Mouse (Mus musculus): ENCODE data around the gene Nemp1. TPM values are rescaled to one million over a fixed set of nuclear protein-coding genes. Genes with fewer than 3 reads are reported as not detected.
A peak's percentile ranks its signal among the peaks of the same experiment; 100 is the strongest.

The Nemp1 gene
- polyA plus RNA-seq, 2 experiments: 5.5 to 5.6 TPM

GRCm38 (mm10) chr10:127721671-127722418 lies 55.1 kb downstream of the Nemp1 start:
- no peak for ATAC-seq (ENCODE audit: insufficient read depth)
- DNase-seq (ENCODE audit: low read depth in 3 of 3, low spot score in 3 of 3): no peak
- Histone ChIP-seq H3K4me1 (replicated peaks; ENCODE audit: control insufficient read depth in 2 of 2, insufficient read depth in 2 of 2, low read length in 1 of 2) (peaks cover 0 to 7% of the 10 kb centered on the region in 2 experiments; a peak in 2 of 4 replicates), H3K27me3 (ENCODE audit: control insufficient read depth, insufficient read depth, low read length) (peaks cover 17% of the 10 kb centered on the region), H3K4me2 (ENCODE audit: low read depth) (no peak overlapping the region), H3K27ac (no peak overlapping the region), H3K9me3 (ENCODE audit: control insufficient read depth, low read length) (no peaks in the 10 kb centered on the region), H3K9ac (replicated peaks) (no peak overlapping the region), H3K36me3 (replicated peaks; ENCODE audit: control insufficient read depth, insufficient read depth, low read depth) (no peaks in the 10 kb centered on the region), H3K4me3 (ENCODE audit: insufficient read depth in 1 of 2, low read depth in 2 of 2, low read length in 2 of 2) (no peak overlapping the region)
- TF ChIP-seq CTCF (IDR thresholded peaks at IDR 0.05; ENCODE audit: low read depth) (no peak), EP300 (IDR thresholded peaks at IDR 0.05; ENCODE audit: low read depth) (no peak)
- WGBS (ENCODE audit: insufficient replicate concordance): 28% methylated on average over 20 of the region's 20 CpGs

GRCm38 (mm10) chr10:127724178-127724577 lies 57.5 kb downstream of the Nemp1 start, which contains the start of gene Tac2:
Gene Tac2, plus strand, starts transcription at chr10:127724478.
- peaks cover 13 to 24% of the 10 kb centered on the region in 2 experiments for H3K4me1 ChIP-seq (replicated peaks; ENCODE audit: control insufficient read depth in 2 of 2, insufficient read depth in 2 of 2, low read length in 1 of 2)
- ATAC-seq (ENCODE audit: insufficient read depth): no peak
- DNase-seq (ENCODE audit: low read depth in 3 of 3, low spot score in 3 of 3): no peak
- TF ChIP-seq CTCF (IDR thresholded peaks at IDR 0.05; ENCODE audit: low read depth) (no peak), EP300 (IDR thresholded peaks at IDR 0.05; ENCODE audit: low read depth) (no peak)
- no peak within 1 kb of the TSS for H3K27ac ChIP-seq
- H3K9ac ChIP-seq (replicated peaks): no peak within 1 kb of the TSS; the same call in 1 of the 2 replicates
- peak within 1 kb of the TSS in 1 of 2 experiments; percentile 7; a peak in 1 of 4 replicates for H3K4me3 ChIP-seq (ENCODE audit: insufficient read depth in 1 of 2, low read depth in 2 of 2, low read length in 2 of 2)
- WGBS (ENCODE audit: insufficient replicate concordance): 69% methylated on average over 3 of the region's 3 CpGs
- no peaks in the 10 kb centered on the region for H3K36me3 ChIP-seq (replicated peaks; ENCODE audit: control insufficient read depth, insufficient read depth, low read depth)
- peak within 1 kb of the TSS; percentile 32 for H3K4me2 ChIP-seq (ENCODE audit: low read depth)
- H3K9me3 ChIP-seq (ENCODE audit: control insufficient read depth, low read length): no peaks in the 10 kb centered on the region
- H3K27me3 ChIP-seq (ENCODE audit: control insufficient read depth, insufficient read depth, low read length): peaks cover 17% of the 10 kb centered on the region

GRCm38 (mm10) chr10:127725136-127725535 lies 58.4 kb downstream of the Nemp1 start:
- Histone ChIP-seq H3K27me3 (ENCODE audit: control insufficient read depth, insufficient read depth, low read length) (peaks cover 17% of the 10 kb centered on the region), H3K4me3 (ENCODE audit: insufficient read depth in 1 of 2, low read depth in 2 of 2, low read length in 2 of 2) (peak overlapping the region in 1 of 2 experiments; percentile 7; a peak in 1 of 4 replicates), H3K36me3 (replicated peaks; ENCODE audit: control insufficient read depth, insufficient read depth, low read depth) (no peaks in the 10 kb centered on the region), H3K4me1 (replicated peaks; ENCODE audit: control insufficient read depth in 2 of 2, insufficient read depth in 2 of 2, low read length in 1 of 2) (peaks cover 23 to 34% of the 10 kb centered on the region in 2 experiments), H3K9me3 (ENCODE audit: control insufficient read depth, low read length) (no peaks in the 10 kb centered on the region), H3K4me2 (ENCODE audit: low read depth) (peak overlapping the region; percentile 32), H3K27ac (no peak overlapping the region), H3K9ac (replicated peaks) (no peak overlapping the region; the same call in 1 of the 2 replicates)
- 68% methylated on average over 4 of the region's 4 CpGs for WGBS (ENCODE audit: insufficient replicate concordance)
- TF ChIP-seq CTCF (IDR thresholded peaks at IDR 0.05; ENCODE audit: low read depth) (no peak), EP300 (IDR thresholded peaks at IDR 0.05; ENCODE audit: low read depth) (no peak)
- no peak for DNase-seq (ENCODE audit: low read depth in 3 of 3, low spot score in 3 of 3)
- ATAC-seq (ENCODE audit: insufficient read depth): peak; percentile 69

- H3K9me3 ChIP-seq (ENCODE audit: control insufficient read depth, low read length): no peaks in the 10 kb centered on the region
- no peak overlapping the region for H3K4me2 ChIP-seq (ENCODE audit: low read depth)
- H3K9ac ChIP-seq (replicated peaks): no peak overlapping the region
- peaks cover 44 to 53% of the 10 kb centered on the region in 2 experiments for H3K4me1 ChIP-seq (replicated peaks; ENCODE audit: control insufficient read depth in 2 of 2, insufficient read depth in 2 of 2, low read length in 1 of 2)
- no peaks in the 10 kb centered on the region; the same call in 1 of the 2 replicates for H3K27me3 ChIP-seq (ENCODE audit: control insufficient read depth, insufficient read depth, low read length)
- no peak for DNase-seq (ENCODE audit: low read depth in 3 of 3, low spot score in 3 of 3)
- no peaks in the 10 kb centered on the region for H3K36me3 ChIP-seq (replicated peaks; ENCODE audit: control insufficient read depth, insufficient read depth, low read depth)
- no peak overlapping the region for H3K27ac ChIP-seq
- H3K4me3 ChIP-seq (ENCODE audit: insufficient read depth in 1 of 2, low read depth in 2 of 2, low read length in 2 of 2): no peak overlapping the region
- WGBS (ENCODE audit: insufficient replicate concordance): 63% methylated on average over 8 of the region's 8 CpGs
- ATAC-seq (ENCODE audit: insufficient read depth): no peak
- TF ChIP-seq EP300 (IDR thresholded peaks at IDR 0.05; ENCODE audit: low read depth) (no peak), CTCF (IDR thresholded peaks at IDR 0.05; ENCODE audit: low read depth) (no peak)
These were observed 61.7 kb downstream of the Nemp1 start for GRCm38 (mm10) chr10:127728437-127728836.

GRCm38 (mm10) chr10:127730285-127730932 lies 63.7 kb downstream of the Nemp1 start:
- H3K9ac ChIP-seq (replicated peaks): 0 out of 2 replicates have a peak overlapping the region, but pooled peaks have one; percentile 10
- no peaks in the 10 kb centered on the region for H3K9me3 ChIP-seq (ENCODE audit: control insufficient read depth, low read length)
- peak overlapping the region; percentile 45 for H3K4me2 ChIP-seq (ENCODE audit: low read depth)
- H3K27ac ChIP-seq: peak overlapping the region; percentile 59
- no peaks in the 10 kb centered on the region for H3K36me3 ChIP-seq (replicated peaks; ENCODE audit: control insufficient read depth, insufficient read depth, low read depth)
- peaks cover 50 to 57% of the 10 kb centered on the region in 2 experiments for H3K4me1 ChIP-seq (replicated peaks; ENCODE audit: control insufficient read depth in 2 of 2, insufficient read depth in 2 of 2, low read length in 1 of 2)
- no peaks in the 10 kb centered on the region; the same call in 1 of the 2 replicates for H3K27me3 ChIP-seq (ENCODE audit: control insufficient read depth, insufficient read depth, low read length)
- peak; percentile 95 for TF ChIP-seq EP300 (IDR thresholded peaks at IDR 0.05; ENCODE audit: low read depth)
- no peak for TF ChIP-seq CTCF (IDR thresholded peaks at IDR 0.05; ENCODE audit: low read depth)
- 27% methylated on average over 11 of the region's 11 CpGs for WGBS (ENCODE audit: insufficient replicate concordance)
- peak; percentile 92 for ATAC-seq (ENCODE audit: insufficient read depth)
- DNase-seq (ENCODE audit: low read depth in 3 of 3, low spot score in 3 of 3): peak; percentile 65 to 71 (median 68)
- no peak overlapping the region for H3K4me3 ChIP-seq (ENCODE audit: insufficient read depth in 1 of 2, low read depth in 2 of 2, low read length in 2 of 2)

Data from liver, embryonic 14.5 days (tissue).